In the genomic region with DNA sequence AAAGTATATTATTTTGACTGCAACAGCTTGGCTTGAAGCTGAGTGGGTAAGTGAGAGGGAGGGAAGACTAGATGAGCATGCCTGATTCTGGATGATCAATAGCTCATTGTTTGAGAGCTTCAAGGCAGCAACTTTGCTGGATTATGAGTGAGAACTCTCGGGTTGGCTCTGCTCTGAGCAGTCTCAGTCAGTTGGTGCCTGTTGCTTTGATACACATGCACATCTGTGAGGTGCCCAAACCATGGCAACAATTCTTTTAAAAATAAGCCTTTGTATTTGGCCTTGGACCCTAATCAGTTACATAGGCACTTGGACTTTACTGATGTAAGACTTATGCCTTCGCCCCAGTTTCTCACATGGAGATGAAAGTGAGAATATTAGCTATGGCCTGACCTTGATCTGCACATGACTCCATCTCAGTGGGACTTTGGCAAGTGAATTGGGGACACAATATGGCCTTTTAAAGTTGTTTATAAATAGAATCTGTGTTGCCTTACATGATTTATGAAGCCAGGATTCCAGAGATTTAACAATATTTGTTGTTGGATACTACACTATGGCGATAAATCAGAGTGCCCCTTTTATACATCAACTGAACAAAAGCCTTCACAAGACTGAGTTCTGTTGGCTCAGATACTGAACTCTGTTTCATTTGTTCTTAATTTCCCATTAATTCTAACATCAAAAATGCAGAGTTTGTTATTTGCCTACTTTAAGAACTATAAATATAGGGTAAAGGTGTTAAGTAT, we compare ENCODE assay signal across 12 mouse cellular contexts.
DNase-seq lines count a peak whose midpoint lies in the region; ATAC-seq and TF ChIP-seq lines count a peak whose summit lies in the region.
"Had no signal": no experiment of that assay in that cellular context is flagged by ENCODE, and none has a peak within 500 bp of the region (broad histone marks: within the 10 kb centered on the region; RNA-seq: fewer than 3 reads in every experiment).

No protein-coding gene starts in this region.

- no peak for TF ChIP-seq POLR2A in brain, embryonic 14.5 days (IDR thresholded peaks at IDR 0.05; ENCODE audit: borderline replicate concordance, extremely low read depth, insufficient read depth, insufficient read length, poor library complexity, severe bottlenecking)

- no peaks in the 10 kb centered on the region for H3K9me3 ChIP-seq in forebrain, embryonic 16.5 days (ENCODE audit: control insufficient read depth, low read length)
- no peaks in the 10 kb centered on the region for H3K9me3 ChIP-seq in midbrain, embryonic 15.5 days
- no peaks in the 10 kb centered on the region for H3K9me3 ChIP-seq in stomach, postnatal 0 days (ENCODE audit: control insufficient read depth, low read length)
- H3K9me3 ChIP-seq: embryonic facial prominence, embryonic 12.5 days had no signal

- H3K36me3 ChIP-seq in forebrain, embryonic 16.5 days (ENCODE audit: control insufficient read depth, insufficient read depth), result no peaks in the 10 kb centered on the region
- no peaks in the 10 kb centered on the region for H3K36me3 ChIP-seq in midbrain, embryonic 15.5 days (replicated peaks)
- no peaks in the 10 kb centered on the region for H3K36me3 ChIP-seq in stomach, postnatal 0 days (ENCODE audit: control insufficient read depth, insufficient read depth, low read length)
- H3K36me3 ChIP-seq: embryonic facial prominence, embryonic 12.5 days; heart, embryonic 13.5 days had no signal

- no peaks in the 10 kb centered on the region for H3K27me3 ChIP-seq in forebrain, embryonic 16.5 days (replicated peaks; ENCODE audit: control insufficient read depth, insufficient read depth, low read length)
- H3K27me3 ChIP-seq in midbrain, embryonic 15.5 days (replicated peaks), result no peaks in the 10 kb centered on the region
- H3K27me3 ChIP-seq in stomach, postnatal 0 days (ENCODE audit: control insufficient read depth, insufficient read depth, low read length), result no peaks in the 10 kb centered on the region
- H3K27me3 ChIP-seq: embryonic facial prominence, embryonic 12.5 days; heart, embryonic 13.5 days had no signal

- DNase-seq in cerebellum, adult 11-12 months, result peak; percentile 7
- no peak for DNase-seq in cerebellum, postnatal 4 days (ENCODE audit: low spot score in 2 of 2)
- peak; percentile 69 for DNase-seq in brain, embryonic 14.5 days (ENCODE audit: low read depth)
- no peak for DNase-seq in heart, adult 18-20 months
- DNase-seq in stomach, postnatal 0 days (ENCODE audit: low spot score), result no peak
- DNase-seq: kidney, postnatal 14 days; liver had no signal

- peak overlapping the region; percentile 42; the same call in 1 of the 2 replicates for H3K27ac ChIP-seq in forebrain, embryonic 16.5 days (ENCODE audit: low read length)
- no peak overlapping the region for H3K27ac ChIP-seq in midbrain, embryonic 15.5 days
- H3K27ac ChIP-seq in stomach, postnatal 0 days (replicated peaks), result no peak overlapping the region
- H3K27ac ChIP-seq: embryonic facial prominence, embryonic 12.5 days; heart, embryonic 13.5 days had no signal

- ATAC-seq in forebrain, embryonic 16.5 days, result peak; percentile 72
- ATAC-seq in midbrain, embryonic 15.5 days (replicated peaks), result peak; percentile 80
- no peak for ATAC-seq in erythroblast, adult 5-6 weeks (replicated peaks; ENCODE audit: low FRiP score, poor library complexity, severe bottlenecking)
- ATAC-seq in stomach, postnatal 0 days (ENCODE audit: low FRiP score, low TSS enrichment), result no peak

- peaks cover 16% of the 10 kb centered on the region for H3K4me1 ChIP-seq in forebrain, embryonic 16.5 days (replicated peaks; ENCODE audit: control insufficient read depth, insufficient read depth, low read length)
- H3K4me1 ChIP-seq in midbrain, embryonic 15.5 days, result peaks cover 5% of the 10 kb centered on the region; the same call in 1 of the 2 replicates
- no peaks in the 10 kb centered on the region for H3K4me1 ChIP-seq in stomach, postnatal 0 days (replicated peaks; ENCODE audit: control insufficient read depth, insufficient read depth)
- H3K4me1 ChIP-seq: embryonic facial prominence, embryonic 12.5 days; heart, embryonic 13.5 days had no signal

- H3K9ac ChIP-seq in forebrain, embryonic 16.5 days (replicated peaks; ENCODE audit: low read depth, low read length), result no peak overlapping the region
- H3K9ac ChIP-seq in midbrain, embryonic 15.5 days, result no peak overlapping the region
- H3K9ac ChIP-seq in stomach, postnatal 0 days (ENCODE audit: low read length), result no peak overlapping the region
- H3K9ac ChIP-seq: embryonic facial prominence, embryonic 12.5 days; heart, embryonic 13.5 days had no signal

- TF ChIP-seq EP300 in stomach, postnatal 0 days (optimal IDR thresholded peaks at IDR 0.05), result no peak

- WGBS in forebrain, embryonic 16.5 days, result 44% methylated on average over 3 of the region's 3 CpGs
- WGBS in midbrain, embryonic 15.5 days, result 33% methylated on average over 3 of the region's 3 CpGs
- 65% methylated on average over 3 of the region's 3 CpGs for WGBS in stomach, postnatal 0 days

- TF ChIP-seq CTCF in brain, embryonic 14.5 days (IDR thresholded peaks at IDR 0.05; ENCODE audit: borderline replicate concordance, extremely low read depth, insufficient read depth, insufficient read length), result no peak
- no peak for TF ChIP-seq CTCF in stomach, postnatal 0 days (IDR thresholded peaks at IDR 0.05; ENCODE audit: low read depth)

- H3K4me2 ChIP-seq in forebrain, embryonic 16.5 days (ENCODE audit: low read length), result no peak overlapping the region
- no peak overlapping the region for H3K4me2 ChIP-seq in midbrain, embryonic 15.5 days
- H3K4me2 ChIP-seq in stomach, postnatal 0 days (replicated peaks; ENCODE audit: low read depth), result no peak overlapping the region
- H3K4me2 ChIP-seq: embryonic facial prominence, embryonic 12.5 days; heart, embryonic 13.5 days had no signal

- no peak overlapping the region for H3K4me3 ChIP-seq in forebrain, embryonic 16.5 days (replicated peaks; ENCODE audit: low read length)
- H3K4me3 ChIP-seq in midbrain, embryonic 15.5 days, result no peak overlapping the region
- no peak overlapping the region for H3K4me3 ChIP-seq in stomach, postnatal 0 days (ENCODE audit: low read depth, low read length)
- H3K4me3 ChIP-seq: embryonic facial prominence, embryonic 12.5 days; heart, embryonic 13.5 days had no signal

Comparison
In these comparisons a context has a peak if more than half of its experiments do, and no peak if none do; other contexts are left out.
1. DNase-seq: peak in cerebellum, adult 11-12 months (single experiment) and brain, embryonic 14.5 days (single experiment); none in cerebellum, postnatal 4 days (0 of 2), heart, adult 18-20 months (0 of 2) and stomach, postnatal 0 days (single experiment).
2. ATAC-seq: peak in forebrain, embryonic 16.5 days (single experiment) and midbrain, embryonic 15.5 days (single experiment); none in erythroblast, adult 5-6 weeks (single experiment) and stomach, postnatal 0 days (single experiment).